Mouse (Mus musculus) heart, adult 2 months (tissue): Measurements from ENCODE around the gene Erbb4. TPM values are rescaled to one million over a fixed set of nuclear protein-coding genes. Genes with fewer than 3 reads are reported as not detected.

Source experiments
- DNase-seq, 2 experiments: peaks; one replicate each; pipeline ENCODE4 v3.0.0; 2021
- H3K27ac ChIP-seq: fragments of 200-600 bp; 2 replicates; pipeline ENCODE4 v1.8.1; 2022
- H3K27me3 ChIP-seq: fragments of 200-500 bp; 2 replicates; pipeline ENCODE4 v1.6.1; 2012; ENCODE audit warnings: mild to moderate bottlenecking, low read length, inconsistent platforms, mixed read lengths; ENCODE audit not compliant: control insufficient read depth, insufficient read depth
- H3K36me3 ChIP-seq: fragments of 200-500 bp; 2 replicates; pipeline ENCODE4 v1.6.1; 2012; ENCODE audit warnings: low read length, inconsistent platforms; ENCODE audit not compliant: control insufficient read depth, insufficient read depth
- H3K4me1 ChIP-seq: fragments of 200-500 bp; 2 replicates; pipeline ENCODE4 v1.6.1; 2011; ENCODE audit warnings: low read length; ENCODE audit not compliant: control insufficient read depth, insufficient read depth
- H3K4me3 ChIP-seq: fragments of 200-600 bp; 2 replicates; pipeline ENCODE4 v1.8.1; 2022
- H3K79me2 ChIP-seq: fragments of 200-500 bp; replicated peaks from 2 replicates; pipeline ENCODE4 v1.6.1; 2012; ENCODE audit warnings: mild to moderate bottlenecking, inconsistent platforms, low read length, moderate library complexity, mixed read lengths; ENCODE audit not compliant: control insufficient read depth, insufficient read depth
- H3K9ac ChIP-seq: fragments of 200-500 bp; 2 replicates; pipeline ENCODE4 v1.6.1; 2012; ENCODE audit warnings: low read depth, mild to moderate bottlenecking, control low read depth, inconsistent platforms, low read length, mixed read lengths
- CTCF ChIP-seq: fragments of 200-600 bp; IDR thresholded peaks from 2 replicates; pipeline ENCODE4 v1.8.1; 2022; ENCODE audit warnings: antibody characterized with exemption, mild to moderate bottlenecking, moderate library complexity
- EP300 ChIP-seq: fragments of 200-500 bp; IDR thresholded peaks from 2 replicates; pipeline ENCODE4 v1.6.1; 2011; ENCODE audit warnings: low read depth, low read length, control low read depth; ENCODE audit not compliant: insufficient read depth
- POLR2A ChIP-seq: fragments of 200-500 bp; IDR thresholded peaks from 2 replicates; pipeline ENCODE4 v1.6.1; 2011; ENCODE audit warnings: mild to moderate bottlenecking, low read depth, low read length, control low read depth; ENCODE audit not compliant: insufficient read depth
- WGBS: fragments of 180-500 bp; shearing (Covaris S2); methylation state at CpG from one replicate; pipeline ENCODE4 v1.1.7; 2018; 5-methylcytosine and 5-hydroxymethylcytosine counted together
- intact Hi-C: fragments of 180-260 bp; cut with DNase I; formaldehyde crosslinking; loops from one replicate; pipeline ENCODE4 v1.15.1; 2025
- polyA plus RNA-seq: library from polyadenylated mRNA; depleted of rRNA; stranded (reverse); fragments of >200 nt; gene quantifications from 2 replicates; pipeline ENCODE4 v1.2.3, GENCODE M21; 2012
- total RNA-seq, 2 experiments: library from RNA; stranded (reverse); gene quantifications; 2 replicates each; pipeline ENCODE4 v1.2.3; 2021

Gene Erbb4
- total and polyA plus RNA-seq, 3 experiments = 2.1 to 13.9 (median 10.3) TPM

- Histone ChIP-seq H3K27me3 (no peaks in the 10 kb centered on the region), H3K36me3 (no peaks in the 10 kb centered on the region), H3K4me1 (no peaks in the 10 kb centered on the region), H3K4me3 (no peak overlapping the region), H3K27ac (no peak overlapping the region), H3K9ac (no peak overlapping the region), H3K79me2 (no peaks in the 10 kb centered on the region)
- DNase-seq = no peak
- intact Hi-C loops = no loop called here
- TF ChIP-seq POLR2A (no peak), CTCF (peak; percentile 48), EP300 (no peak)
- 63% methylated on average over 2 of the region's 2 CpGs for whole genome bisulfite sequencing
Measured at GRCm38 (mm10) chr1:68150572-68150971, 957.3 kb downstream of the Erbb4 start.

- 81% methylated on average over 7 of the region's 7 CpGs for WGBS
- TF ChIP-seq CTCF = no peak
- no peak for TF ChIP-seq EP300
- TF ChIP-seq POLR2A = no peak
Measured at GRCm38 (mm10) chr1:68142562-68143350, 965.1 kb downstream of the Erbb4 start.

GRCm38 (mm10) chr1:68134943-68135342 lies 972.9 kb downstream of the Erbb4 start:
- Histone ChIP-seq H3K79me2 (no peaks in the 10 kb centered on the region), H3K36me3 (no peaks in the 10 kb centered on the region), H3K4me3 (no peak overlapping the region), H3K9ac (no peak overlapping the region), H3K27me3 (no peaks in the 10 kb centered on the region), H3K27ac (no peak overlapping the region), H3K4me1 (no peaks in the 10 kb centered on the region)
- intact Hi-C loops = no loop called here
- DNase-seq = no peak
- TF ChIP-seq POLR2A (no peak), CTCF (no peak), EP300 (no peak)

More at GRCm38 (mm10) chr1:68142562-68143350, 965.1 kb downstream of the Erbb4 start:
- no peaks in the 10 kb centered on the region for H3K36me3 ChIP-seq
- DNase-seq = no peak
- H3K9ac ChIP-seq = no peak overlapping the region
- no peaks in the 10 kb centered on the region for H3K79me2 ChIP-seq
- H3K27me3 ChIP-seq = no peaks in the 10 kb centered on the region
- no peaks in the 10 kb centered on the region for H3K4me1 ChIP-seq
- no peak overlapping the region for H3K27ac ChIP-seq
- no peak overlapping the region for H3K4me3 ChIP-seq
- intact Hi-C loops = no loop called here

- DNase-seq = peak in 1 of 2 experiments; percentile 6
- no peak for TF ChIP-seq POLR2A
- no peak for TF ChIP-seq EP300
- TF ChIP-seq CTCF = no peak
- no peak overlapping the region for H3K9ac ChIP-seq
- no peaks in the 10 kb centered on the region for H3K79me2 ChIP-seq
- H3K27me3 ChIP-seq = no peaks in the 10 kb centered on the region
- 45% methylated on average over 2 of the region's 2 CpGs for WGBS
- H3K4me1 ChIP-seq = no peaks in the 10 kb centered on the region
- no peak overlapping the region for H3K4me3 ChIP-seq
- no peak overlapping the region for H3K27ac ChIP-seq
- H3K36me3 ChIP-seq = no peaks in the 10 kb centered on the region
- intact Hi-C loops = no loop called here
Measured at GRCm38 (mm10) chr1:68134450-68134849, 973.4 kb downstream of the Erbb4 start.

GRCm38 (mm10) chr1:68123541-68123940 lies 984.3 kb downstream of the Erbb4 start:
- Histone ChIP-seq H3K79me2 (no peaks in the 10 kb centered on the region), H3K27ac (no peak overlapping the region), H3K4me1 (no peaks in the 10 kb centered on the region), H3K4me3 (no peak overlapping the region), H3K27me3 (no peaks in the 10 kb centered on the region), H3K36me3 (no peaks in the 10 kb centered on the region), H3K9ac (no peak overlapping the region)
- 78% methylated on average over 2 of the region's 2 CpGs for WGBS
- no peak for DNase-seq
- no peak for TF ChIP-seq CTCF
- TF ChIP-seq POLR2A = no peak
- no peak for TF ChIP-seq EP300
- intact Hi-C loops = no loop called here

GRCm38 (mm10) chr1:68120364-68120763 lies 987.5 kb downstream of the Erbb4 start:
- H3K36me3 ChIP-seq = no peaks in the 10 kb centered on the region
- H3K4me3 ChIP-seq = no peak overlapping the region
- H3K9ac ChIP-seq = no peak overlapping the region
- 78% methylated on average over 7 of the region's 7 CpGs for WGBS
- TF ChIP-seq EP300 (no peak), CTCF (no peak), POLR2A (no peak)
- H3K79me2 ChIP-seq = no peaks in the 10 kb centered on the region
- H3K27me3 ChIP-seq = no peaks in the 10 kb centered on the region
- H3K27ac ChIP-seq = no peak overlapping the region
- no peak for DNase-seq
- intact Hi-C loops = no loop called here
- no peaks in the 10 kb centered on the region for H3K4me1 ChIP-seq
